Mouse (Mus musculus): ENCODE measurements around the gene Ar. TPM values are rescaled to one million over a fixed set of nuclear protein-coding genes. Genes with fewer than 3 reads are reported as not detected.

Gene Ar
- polyA plus RNA-seq (2015; fragmentation: Nextera tagmentation; extraction: Ambion mirVana): 2.7 and 5.2 TPM in 2 replicates

DNA sequence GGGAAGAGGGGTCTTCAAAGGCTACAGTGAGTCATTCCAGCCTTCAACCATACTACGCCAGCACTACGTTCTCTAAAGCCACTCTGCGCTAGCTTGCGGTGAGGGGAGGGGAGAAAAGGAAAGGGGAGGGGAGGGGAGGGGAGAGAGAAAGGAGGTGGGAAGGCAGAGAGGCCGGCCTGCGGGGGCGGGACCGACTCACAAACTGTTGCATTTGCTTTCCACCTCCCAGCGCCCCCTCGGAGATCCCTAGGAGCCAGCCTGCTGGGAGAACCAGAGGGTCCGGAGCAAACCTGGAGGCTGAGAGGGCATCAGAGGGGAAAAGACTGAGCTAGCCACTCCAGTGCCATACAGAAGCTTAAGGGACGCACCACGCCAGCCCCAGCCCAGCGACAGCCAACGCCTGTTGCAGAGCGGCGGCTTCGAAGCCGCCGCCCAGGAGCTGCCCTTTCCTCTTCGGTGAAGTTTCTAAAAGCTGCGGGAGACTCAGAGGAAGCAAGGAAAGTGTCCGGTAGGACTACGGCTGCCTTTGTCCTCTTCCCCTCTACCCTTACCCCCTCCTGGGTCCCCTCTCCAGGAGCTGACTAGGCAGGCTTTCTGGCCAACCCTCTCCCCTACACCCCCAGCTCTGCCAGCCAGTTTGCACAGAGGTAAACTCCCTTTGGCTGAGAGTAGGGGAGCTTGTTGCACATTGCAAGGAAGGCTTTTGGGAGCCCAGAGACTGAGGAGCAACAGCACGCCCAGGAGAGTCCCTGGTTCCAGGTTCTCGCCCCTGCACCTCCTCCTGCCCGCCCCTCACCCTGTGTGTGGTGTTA, at the start of gene Ar:
Gene Ar, plus strand, starts transcription at position 239 of the 812 bp plus-strand sequence.

Data from adrenal gland, postnatal 0 days (tissue).